Mouse (Mus musculus) spleen, embryonic (tissue): ENCODE results near the gene Ankrd44.

Source experiments
- CTCF ChIA-PET: fragments of 350-600 bp; sonication (Branson Sonifier 250); formaldehyde crosslinking; loops from one replicate; lab custom pipeline; 2022; lab: Charles Lee

Ankrd44 gene

DNA sequence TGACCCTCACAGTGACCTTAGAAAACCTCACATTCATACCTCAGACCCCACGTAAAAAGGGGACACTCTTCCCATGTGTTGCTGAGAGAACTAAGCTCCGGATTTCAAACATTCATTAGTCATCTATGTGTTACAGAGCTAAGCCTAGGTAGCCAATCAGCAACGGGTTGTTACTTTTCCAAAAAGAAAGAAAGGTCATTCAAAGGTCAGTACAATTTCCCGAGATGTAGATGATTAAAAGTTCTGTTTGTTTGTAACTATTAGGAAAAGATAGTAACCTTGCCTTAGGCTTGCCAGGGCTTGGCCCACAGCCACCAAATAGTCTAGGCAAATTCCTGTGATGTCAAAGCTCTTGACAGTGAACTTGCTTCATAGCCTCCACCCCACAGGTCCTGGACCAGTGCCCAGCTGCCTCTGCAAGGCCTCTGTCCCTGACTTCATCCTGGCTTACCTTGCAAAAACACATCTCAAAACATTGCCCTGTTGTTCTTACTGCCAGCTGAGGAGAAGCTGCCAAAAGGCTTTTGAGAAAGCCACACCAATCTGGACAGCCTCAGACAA lies 99.7 kb downstream of the Ankrd44 start:
- CTCF ChIA-PET: no interaction called here

DNA sequence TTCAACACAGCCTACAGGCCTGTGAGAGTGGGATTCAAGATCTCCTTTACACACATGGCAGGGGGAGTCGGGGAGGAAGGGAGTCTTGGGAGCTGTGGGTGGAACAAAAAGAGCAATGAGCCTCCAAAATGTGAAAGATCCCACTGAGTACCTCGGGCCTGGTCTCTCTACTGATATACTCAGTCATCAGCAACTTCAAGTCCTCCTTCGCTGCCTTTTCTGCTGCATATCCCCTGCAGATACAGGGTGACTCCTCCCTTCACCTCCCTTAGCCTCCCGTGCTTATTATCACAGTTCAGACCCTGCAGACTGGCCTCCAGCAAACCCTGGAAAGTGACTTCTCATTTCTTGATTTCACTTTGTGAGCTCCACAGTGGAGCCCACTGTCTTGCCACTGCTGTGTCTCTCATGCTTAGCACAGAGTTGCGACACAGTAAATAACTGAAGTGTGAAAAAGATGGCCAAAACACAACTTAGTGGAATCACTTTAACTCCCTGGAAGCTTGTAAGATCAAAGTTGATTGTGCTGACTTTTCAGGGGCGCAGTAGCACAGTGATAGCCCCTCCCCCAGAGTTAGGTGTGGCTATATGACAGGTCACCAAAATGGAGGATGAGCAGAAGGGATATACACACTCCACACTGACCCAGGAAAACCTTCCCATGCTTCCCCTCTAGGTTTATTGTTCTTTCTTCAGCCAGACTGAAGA lies 100.3 kb downstream of the Ankrd44 start:
- CTCF ChIA-PET: no interaction called here

DNA sequence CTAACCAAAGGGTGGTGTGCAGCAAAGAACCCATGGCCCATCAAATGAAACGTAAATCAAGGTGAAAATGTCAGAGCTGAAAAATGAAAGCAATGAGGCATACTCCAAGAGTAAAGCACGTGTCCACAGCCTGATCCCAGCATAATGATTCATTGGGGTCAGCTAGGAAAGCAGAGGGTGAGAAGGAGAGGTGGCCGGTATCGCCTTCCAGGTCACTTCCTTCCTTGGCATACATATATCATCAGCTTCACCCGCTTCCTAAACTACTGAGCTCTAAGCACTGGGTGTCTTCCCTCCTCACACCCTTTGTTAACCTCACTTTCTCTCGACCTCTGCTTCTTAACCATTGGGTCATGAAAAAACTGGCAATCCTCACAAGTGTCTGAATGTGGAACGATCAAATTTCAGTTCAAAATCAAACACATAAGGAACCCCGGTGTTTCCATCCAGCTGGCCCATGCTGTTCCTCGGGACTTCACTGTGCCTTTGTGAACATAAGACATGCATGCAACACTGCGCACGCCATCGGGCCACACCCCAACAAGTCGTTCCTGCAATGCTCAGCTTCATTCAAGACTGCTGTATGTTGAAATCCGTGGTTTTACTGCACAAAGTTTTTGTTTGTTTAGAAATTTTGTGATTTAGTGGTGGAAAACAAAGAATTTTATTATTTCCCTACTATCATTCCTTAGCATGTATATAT lies 101.9 kb downstream of the Ankrd44 start:
- CTCF ChIA-PET: no interaction called here

DNA sequence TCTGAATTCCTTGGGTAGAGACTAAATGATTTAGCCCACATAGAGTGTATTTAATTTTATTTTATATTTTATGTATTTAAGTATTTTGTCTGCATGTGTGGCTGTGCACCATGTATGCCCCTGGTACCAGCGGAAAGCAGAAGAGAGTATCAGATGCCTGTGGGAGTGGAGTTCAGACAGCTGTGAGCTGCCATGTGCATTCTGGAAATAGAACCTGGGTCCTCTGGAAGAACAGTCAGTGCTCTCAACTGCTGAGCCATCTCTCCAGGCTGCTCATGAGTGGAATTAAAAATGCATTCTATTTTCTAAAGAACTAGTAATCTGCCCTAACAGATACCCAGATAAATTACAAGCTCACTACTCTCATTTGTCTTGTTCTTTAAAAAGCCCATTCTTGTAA lies 104.4 kb downstream of the Ankrd44 start:
- CTCF ChIA-PET: no interaction called here

DNA sequence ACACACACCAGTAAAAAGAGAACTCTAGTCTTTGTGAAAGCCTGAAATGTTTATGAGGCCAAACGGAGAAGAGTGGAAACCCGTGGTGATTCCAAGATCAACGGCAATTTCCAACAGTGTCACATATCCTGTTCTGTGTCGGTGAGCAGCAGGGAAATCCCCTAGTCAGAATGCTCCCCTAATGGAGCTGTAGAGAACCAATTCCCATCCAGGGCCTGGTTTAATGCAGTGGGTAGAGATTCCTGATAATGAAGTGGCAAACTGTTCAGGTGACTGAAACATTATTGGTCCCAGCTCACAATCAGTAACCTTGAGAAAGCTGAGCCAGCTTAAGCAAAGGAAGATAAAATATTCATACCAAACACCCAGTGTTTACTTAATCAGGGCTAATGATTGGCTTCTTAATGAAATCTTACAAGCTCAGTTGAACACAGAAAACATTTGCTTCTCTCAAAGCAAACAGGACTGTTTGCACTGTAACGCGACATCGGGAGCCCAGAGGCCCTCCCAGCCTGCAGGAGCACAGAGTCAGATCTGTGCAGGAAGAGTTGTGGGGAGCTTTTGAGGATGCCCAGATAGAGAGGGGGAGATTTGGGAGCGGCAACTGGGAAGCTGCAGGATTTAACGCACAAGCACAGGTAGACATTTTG lies 110.9 kb downstream of the Ankrd44 start:
- CTCF ChIA-PET: interaction anchor here (1.5 kb wide), 1 partner anchor 12 kb away, joined by 5 read pairs; no protein-coding TSS in a partner anchor

DNA sequence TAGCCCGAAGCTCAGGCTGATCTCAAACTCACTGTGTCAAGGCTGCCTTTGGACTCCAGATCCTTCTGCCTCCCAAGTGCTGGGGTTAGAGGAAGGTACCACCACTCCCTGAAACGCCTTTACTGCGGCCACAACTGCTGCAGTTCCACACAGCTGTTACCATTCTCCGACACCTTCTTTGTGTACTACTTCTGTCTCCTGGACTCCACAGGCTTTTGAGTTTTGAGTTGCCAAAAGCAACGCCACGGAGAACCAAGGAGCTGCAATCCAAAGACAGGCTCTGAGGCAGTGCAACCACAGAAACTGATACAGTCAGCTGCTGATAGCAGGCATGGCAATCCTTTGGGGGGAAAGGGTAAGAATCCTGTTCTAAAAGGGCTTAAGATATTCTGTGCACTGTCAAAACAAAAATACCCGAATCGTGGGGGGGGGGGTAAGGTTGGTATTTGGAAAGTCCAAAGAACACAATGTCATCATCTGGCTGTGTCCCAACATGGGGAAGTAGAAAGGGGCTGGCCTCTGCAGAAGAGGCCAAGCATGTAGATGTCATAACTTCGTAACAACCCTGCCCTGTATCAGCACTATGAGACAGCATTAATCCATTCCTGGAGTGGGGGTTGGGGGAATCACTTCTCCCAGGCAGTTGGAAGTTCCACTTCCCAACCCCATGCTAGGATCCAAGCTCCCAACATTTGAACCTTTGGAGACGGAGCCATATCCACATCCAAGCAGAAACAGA lies 116.2 kb downstream of the Ankrd44 start:
- CTCF ChIA-PET: interaction anchor here (0.5 kb wide), 1 partner anchor 24 kb away, joined by 8 read pairs; no protein-coding TSS in a partner anchor

DNA sequence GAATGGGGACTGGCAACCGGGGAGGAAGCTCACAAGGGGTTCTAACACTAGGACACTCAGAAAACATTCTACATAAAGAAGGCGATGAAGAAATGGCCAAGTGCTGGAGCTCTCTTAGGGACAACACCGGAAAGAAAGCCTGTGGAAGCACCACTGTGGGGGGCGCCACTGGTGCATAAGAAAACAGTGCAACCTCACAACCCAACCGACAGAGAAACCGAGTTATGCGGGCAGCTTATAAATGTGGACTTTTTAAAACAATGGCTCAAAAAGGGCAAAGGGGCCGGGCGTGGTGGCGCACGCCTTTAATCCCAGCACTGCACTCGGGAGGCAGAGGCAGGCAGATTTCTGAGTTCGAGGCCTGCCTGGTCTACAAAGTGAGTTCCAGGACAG lies 117.1 kb downstream of the Ankrd44 start:
- CTCF ChIA-PET: interaction anchor here (0.7 kb wide), 1 partner anchor 61 kb away, joined by 14 read pairs; no protein-coding TSS in a partner anchor

DNA sequence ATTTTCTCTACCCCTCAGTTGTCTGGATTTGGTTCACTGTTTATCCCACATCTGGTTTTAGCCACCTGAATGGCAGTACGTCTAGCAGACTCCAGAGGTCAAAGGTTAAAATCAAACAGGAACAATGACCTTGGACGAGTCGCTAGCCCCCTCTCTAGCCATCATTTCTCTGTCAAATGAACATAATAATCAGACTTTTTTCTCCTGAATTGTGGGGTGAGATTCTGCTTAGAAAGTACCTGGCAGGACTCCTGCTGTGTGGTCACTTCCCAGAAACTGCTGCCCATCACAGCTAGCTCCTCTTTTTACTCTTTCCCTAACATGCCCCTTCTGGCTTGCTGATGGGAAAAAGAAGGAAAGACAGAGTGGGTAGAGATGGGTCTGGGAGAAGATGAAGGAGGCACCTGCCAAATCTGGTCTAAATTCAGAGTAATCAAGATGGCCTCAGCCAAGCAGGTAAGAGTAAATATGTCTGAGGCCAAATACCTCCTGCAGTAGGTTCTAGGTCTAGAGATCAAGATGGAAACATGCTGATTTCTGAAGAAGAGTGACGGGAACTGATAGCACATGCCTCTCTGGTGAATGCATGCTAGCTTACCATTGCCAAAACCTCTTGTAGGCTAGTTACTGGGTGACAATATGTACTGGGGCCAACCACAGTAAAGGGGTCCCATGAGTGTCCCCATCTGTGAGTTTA lies 117.6 kb downstream of the Ankrd44 start:
- CTCF ChIA-PET: interaction anchor here (0.7 kb wide), 1 partner anchor 61 kb away, joined by 14 read pairs; no protein-coding TSS in a partner anchor

DNA sequence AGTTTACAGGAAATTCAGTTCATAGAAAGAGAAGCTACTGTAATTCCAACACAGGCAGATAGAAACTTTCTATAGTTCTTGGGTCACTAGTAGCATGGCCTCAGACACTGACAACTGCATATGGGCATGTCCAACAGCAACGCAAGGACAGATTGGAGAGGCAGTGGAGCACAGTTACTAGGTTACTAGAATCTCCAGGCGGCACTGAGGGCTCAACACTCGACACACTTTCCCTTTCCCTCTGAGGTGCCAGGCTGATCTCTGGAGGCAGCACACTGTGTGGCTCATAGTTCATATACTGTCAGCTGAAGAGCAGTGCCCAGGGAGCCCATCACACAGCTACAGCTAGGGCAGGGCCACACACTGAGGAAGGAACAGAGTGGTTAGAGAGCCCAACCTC lies 118.4 kb downstream of the Ankrd44 start:
- CTCF ChIA-PET: no interaction called here

DNA sequence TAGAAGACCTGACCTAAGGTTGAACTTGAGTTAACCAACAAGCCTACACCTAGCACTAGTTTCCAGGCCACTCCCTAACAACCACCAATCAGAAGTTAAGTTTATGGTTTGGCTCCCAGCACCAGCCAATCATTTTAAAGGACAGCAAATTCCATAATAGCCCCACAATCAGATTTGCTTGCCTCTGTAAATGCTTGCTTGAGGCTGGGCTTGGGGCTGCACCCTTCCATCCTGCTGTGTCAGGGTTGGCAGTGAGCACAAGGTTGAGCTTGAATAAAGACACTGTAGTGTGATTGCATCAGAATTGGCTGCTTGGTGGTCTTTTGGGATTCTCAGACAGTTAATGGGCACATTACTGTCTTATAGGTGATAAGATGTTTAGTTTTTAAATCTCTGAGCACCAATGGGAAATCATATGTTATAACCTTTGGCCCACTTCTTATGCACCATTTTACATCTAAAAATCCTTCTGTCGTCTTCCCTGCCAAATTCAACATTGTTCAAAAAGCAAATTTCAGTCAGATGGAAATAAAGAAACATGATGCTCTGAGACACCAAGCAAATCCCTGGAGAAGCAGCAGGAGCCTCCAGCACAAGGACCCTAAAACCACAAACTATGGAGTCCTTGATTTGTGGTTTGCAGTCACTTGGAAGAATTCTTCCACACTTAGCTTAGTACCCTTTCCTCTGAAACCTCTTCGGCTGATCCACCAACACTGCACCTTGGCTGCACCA lies 119.9 kb downstream of the Ankrd44 start:
- CTCF ChIA-PET: interaction anchor here (0.7 kb wide), 1 partner anchor 51 kb away, joined by 3 read pairs; no protein-coding TSS in a partner anchor

DNA sequence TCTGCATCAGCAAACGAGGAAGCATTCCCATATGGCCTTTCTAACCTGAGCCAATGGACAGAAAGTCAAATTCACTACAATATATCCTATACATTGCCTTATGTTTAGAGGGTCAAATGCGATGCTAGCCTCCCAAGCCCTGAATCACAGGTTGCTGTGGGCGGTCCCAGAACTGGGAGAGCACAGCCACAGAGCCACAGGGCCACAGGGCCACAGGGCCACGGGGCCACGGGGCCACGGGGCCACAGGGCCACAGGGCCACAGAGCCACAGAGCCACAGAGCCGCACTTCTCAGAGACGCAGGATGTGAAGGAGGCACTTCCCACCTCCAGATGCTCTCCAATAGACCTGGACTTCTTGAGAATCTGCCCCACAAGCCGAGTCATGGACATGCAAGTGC lies 121.8 kb downstream of the Ankrd44 start:
- CTCF ChIA-PET: interaction anchor here (0.6 kb wide), 1 partner anchor 30 kb away, joined by 8 read pairs; no protein-coding TSS in a partner anchor

DNA sequence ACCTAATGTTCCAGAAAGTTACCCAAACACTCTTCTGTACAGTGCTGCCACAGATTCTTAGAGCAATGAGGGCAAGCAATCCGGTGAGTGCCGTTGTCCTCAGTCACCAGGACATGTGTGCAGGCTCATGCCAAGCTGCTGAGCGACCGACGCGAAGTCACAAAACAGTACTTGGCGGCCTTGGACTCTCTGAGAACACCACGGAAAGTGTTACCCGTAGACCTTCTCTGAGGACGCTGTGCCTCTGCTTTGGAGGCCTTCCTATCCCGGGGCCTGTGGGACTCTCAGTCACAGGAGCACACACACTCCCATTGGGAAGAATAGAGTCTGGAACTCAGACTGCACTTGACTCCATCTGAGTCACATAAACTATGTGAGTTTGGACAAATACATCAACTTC lies 123.5 kb downstream of the Ankrd44 start:
- CTCF ChIA-PET: no interaction called here

DNA sequence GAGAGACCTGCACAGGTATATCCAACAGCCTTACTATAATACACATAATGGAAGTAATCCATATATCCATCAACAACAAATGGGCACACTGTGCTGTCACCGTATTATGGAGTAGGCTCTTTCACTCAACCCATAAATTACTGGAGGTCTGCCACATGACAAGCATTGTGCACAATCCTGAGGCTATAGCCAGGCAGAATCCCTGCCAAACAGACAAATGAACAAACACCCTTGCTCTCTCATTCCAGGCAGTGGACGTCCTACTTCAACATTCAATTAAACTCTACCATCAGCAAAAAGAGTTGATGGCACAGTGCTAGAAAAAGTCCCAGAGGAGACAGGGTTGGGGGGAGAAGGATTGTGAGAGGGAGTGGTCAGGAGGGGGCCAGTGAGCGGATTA lies 124.9 kb downstream of the Ankrd44 start:
- CTCF ChIA-PET: no interaction called here

DNA sequence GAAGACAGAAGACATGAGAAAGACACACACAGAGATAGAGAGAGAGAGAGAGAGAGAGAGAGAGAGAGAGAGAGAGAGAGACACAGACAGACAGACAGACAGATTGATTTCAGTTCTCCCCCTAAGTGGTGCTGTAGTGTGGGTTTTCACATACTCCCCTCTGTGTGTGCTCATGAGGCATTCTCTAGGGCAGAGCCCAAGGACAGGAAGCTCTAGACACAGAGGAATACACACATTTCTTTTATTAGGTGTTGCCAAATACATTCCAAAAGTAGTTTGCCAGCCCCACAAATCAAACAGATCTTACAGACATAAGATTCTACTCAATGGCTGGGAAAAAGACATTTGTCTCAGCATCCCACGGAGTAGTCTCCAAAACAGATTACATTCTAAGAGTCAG lies 126.8 kb downstream of the Ankrd44 start:
- CTCF ChIA-PET: interaction anchor here (0.5 to 0.6 kb wide), 2 partner anchors 77 to 113 kb away, joined by 3 read pairs; no protein-coding TSS in a partner anchor

DNA sequence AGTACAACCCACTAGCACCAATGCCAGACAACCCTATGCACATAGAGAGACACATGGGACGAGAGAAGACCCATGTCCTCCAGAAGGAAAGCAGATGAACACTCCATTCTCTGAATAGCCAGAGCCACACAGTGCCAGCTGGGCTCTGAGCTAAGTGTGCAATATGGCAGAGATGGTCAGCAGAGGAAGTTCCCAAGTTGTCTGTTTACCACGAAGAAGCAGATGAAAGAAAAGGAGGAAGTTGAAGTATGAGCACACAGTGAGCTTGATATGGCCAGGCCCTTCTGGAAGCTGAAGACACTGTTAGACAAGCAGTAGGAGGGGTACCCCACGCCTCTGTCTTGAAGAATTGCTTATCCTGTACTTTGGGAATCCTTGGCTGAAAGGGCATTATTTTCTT lies 127.8 kb downstream of the Ankrd44 start:
- CTCF ChIA-PET: no interaction called here

DNA sequence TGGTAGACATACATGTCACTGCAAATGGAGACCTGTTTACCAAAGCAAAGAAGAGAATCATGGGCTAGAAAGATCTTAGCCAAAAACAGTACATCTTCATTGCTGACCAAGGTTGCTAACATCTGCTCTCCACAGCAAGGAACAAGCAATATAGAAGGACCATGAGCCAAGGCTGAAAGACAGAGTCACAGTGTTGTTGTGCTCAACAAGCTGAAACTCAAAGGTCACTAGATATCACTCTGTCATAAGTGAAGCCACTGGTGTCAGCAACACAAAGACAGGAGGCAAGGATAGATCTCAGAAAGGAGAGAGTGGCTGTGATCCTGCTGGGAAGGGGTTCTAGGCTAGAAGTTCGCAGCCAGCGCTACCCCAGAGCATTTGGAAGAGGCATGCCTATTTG lies 131.5 kb downstream of the Ankrd44 start:
- CTCF ChIA-PET: no interaction called here

DNA sequence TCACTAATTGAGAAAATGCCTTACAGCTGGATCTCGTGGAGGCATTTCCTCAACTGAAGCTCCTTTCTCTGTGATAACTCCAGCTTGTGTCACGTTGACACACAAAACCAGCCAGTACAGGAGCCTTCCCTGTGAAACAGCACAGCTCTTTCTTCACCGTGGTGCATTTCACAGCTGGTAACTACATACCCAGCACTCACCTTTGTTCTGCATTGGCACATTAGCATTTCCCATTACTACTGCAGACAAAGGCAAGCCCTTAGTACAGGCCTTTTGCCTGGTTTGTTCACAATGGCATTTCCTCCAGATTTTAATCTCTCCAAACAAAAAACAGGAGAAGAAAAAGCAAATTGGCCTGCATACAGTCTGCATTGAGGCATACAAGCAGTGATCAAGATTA lies 134.8 kb downstream of the Ankrd44 start:
- CTCF ChIA-PET: no interaction called here

DNA sequence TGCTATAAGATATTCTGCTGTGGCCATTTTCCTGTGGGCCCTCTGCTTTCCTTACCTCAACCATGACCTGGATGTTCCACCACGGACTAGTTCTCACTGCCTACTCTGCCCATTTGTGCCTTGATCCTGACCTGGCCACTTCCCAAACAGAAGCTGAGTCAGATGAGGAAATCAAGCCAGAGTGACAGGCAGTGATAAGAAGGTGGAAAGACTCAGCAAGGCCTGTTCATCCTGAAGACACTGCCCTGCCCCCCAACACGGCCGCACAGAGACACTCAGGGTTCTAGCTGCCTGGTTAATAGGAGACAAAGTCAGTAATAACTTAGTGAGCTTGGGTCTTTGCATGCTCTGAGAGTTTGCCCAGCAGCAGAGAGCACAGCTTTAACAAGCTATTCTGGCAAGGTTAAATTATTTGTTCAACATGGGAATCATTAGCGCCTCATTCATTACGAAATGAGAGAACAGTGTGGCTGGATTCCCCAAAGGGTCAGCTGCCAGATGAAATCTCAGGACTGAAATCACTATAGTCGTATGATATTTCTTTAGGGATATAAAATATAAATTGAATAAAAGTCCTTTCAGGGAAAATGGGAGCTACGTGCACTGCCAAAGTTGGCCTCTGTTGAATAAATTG lies 136.7 kb downstream of the Ankrd44 start:
- CTCF ChIA-PET: no interaction called here

DNA sequence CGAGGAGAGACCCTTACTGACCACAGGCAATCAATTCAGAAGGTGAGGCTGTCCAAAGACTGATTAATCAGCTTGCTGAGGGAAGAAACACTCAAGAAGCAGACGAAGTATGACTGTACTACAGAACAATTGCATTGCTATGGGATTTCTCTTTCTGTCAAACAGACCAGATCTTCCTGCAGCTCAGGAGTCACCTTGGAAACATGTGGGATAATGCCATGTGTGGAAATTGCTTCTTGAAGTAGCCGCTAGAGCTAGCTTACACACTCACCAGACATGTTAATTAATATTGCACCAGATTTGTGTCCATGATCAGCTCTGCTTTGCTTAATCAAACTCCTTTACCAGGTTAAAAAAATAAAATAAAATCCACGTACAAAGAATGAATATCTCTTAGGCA lies 137.8 kb downstream of the Ankrd44 start:
- CTCF ChIA-PET: no interaction called here

DNA sequence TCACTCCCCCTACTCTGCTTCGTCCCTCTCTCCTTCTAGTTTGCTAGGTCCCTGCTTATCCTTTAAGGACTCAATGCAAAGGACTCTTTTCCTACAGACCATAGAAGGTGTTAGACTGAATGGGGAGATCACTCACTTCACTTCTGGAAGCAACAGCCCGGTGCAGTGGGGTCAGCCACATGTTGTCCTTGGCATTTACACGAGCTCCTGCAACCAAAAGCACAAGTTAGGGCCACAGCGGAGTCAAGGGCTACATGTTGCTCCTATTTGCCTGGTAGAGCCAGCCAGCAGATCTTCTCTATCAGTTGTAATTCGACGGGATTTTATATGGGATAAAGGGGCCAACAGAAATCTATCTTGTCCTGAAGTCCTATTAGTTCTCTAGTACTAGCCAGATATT lies 148.0 kb downstream of the Ankrd44 start:
- CTCF ChIA-PET: no interaction called here
